Mouse (Mus musculus) midbrain, embryonic 12.5 days (tissue): Measurements from ENCODE around the gene Rab36. TPM values are rescaled to one million over a fixed set of nuclear protein-coding genes. Genes with fewer than 3 reads are reported as not detected.

Source experiments
- ATAC-seq: fragments of 200-750 bp; cut with Nextera tagmentation; 2 replicates; pipeline ENCODE4 v1.8.0; 2017; ENCODE audit warnings: low read depth, moderate TSS enrichment, moderate library complexity; ENCODE audit not compliant: low FRiP score
- H3K27ac ChIP-seq: fragments of 300-500 bp; sonication (generic); replicated peaks from 2 replicates; pipeline ENCODE4 v1.5.1; 2016; ENCODE audit warnings: mild to moderate bottlenecking
- H3K27me3 ChIP-seq: fragments of 300-500 bp; sonication (generic); 2 replicates; pipeline ENCODE4 v1.6.1; 2016; ENCODE audit warnings: mild to moderate bottlenecking
- H3K36me3 ChIP-seq: fragments of 300-500 bp; sonication (generic); 2 replicates; pipeline ENCODE4 v1.6.1; 2016
- H3K4me1 ChIP-seq: fragments of 300-500 bp; sonication (generic); 2 replicates; pipeline ENCODE4 v1.6.1; 2016
- H3K4me2 ChIP-seq: fragments of 300-500 bp; sonication (generic); replicated peaks from 2 replicates; pipeline ENCODE4 v1.6.1; 2016; ENCODE audit warnings: mild to moderate bottlenecking, moderate library complexity
- H3K4me3 ChIP-seq: fragments of 300-500 bp; sonication (generic); 2 replicates; pipeline ENCODE4 v1.5.1; 2016; ENCODE audit warnings: mild to moderate bottlenecking
- H3K9ac ChIP-seq: fragments of 300-500 bp; sonication (generic); replicated peaks from 2 replicates; pipeline ENCODE4 v1.6.1; 2016; ENCODE audit warnings: mild to moderate bottlenecking, moderate library complexity
- H3K9me3 ChIP-seq: fragments of 300-500 bp; sonication (generic); 2 replicates; pipeline ENCODE4 v1.6.1; 2016; ENCODE audit warnings: mild to moderate bottlenecking
- WGBS: fragments of 180-500 bp; shearing (Covaris S2); methylation state at CpG from one replicate; pipeline ENCODE4 v1.1.7; 2016; 5-methylcytosine and 5-hydroxymethylcytosine counted together
- polyA plus RNA-seq: library from polyadenylated mRNA; unstranded; fragments of >200 nt; fragmentation: Nextera tagmentation; extraction: Ambion mirVana; gene quantifications from 2 replicates; pipeline ENCODE4 v1.2.1, GENCODE M21; 2016

Rab36 gene
- polyA plus RNA-seq, 1 experiment from 2014 or later = 12.2 TPM

DNA sequence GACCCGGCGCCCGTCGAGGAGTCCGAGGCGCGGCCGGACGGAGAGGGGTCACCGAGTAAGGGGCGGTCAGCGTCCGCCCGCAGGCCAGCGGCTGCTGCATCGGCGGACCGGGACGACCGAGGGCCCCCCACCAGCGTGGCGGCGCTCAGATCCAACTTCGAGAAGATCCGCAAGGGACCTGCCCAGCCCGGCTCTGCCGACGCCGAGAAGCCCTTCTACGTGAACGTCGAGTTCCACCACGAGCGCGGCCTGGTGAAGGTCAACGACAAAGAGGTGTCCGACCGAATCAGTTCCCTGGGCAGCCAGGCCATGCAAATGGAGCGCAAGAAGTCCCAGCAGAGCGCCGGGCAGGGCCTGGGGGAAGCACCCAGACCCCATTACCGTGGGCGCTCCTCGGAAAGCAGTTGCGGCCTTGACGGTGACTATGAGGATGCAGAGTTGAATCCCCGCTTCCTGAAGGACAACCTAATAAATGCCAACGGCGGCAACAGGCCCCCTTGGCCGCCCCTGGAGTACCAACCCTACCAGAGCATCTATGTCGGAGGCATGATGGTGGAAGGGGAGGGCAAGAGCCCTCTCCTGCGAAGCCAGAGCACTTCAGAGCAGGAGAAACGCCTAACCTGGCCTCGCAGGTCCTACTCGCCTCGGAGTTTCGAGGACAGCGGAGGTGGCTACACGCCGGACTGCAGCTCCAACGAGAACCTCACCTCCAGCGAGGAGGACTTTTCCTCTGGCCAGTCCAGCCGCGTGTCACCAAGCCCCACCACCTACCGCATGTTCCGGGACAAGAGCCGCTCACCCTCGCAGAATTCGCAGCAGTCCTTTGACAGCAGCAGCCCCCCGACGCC is 24.7 kb downstream of the Rab36 start:
- 1% methylated on average over 71 of the region's 71 CpGs for WGBS
- Histone ChIP-seq H3K4me2 (peak overlapping the region; percentile 73), H3K9me3 (no peaks in the 10 kb centered on the region), H3K4me3 (peak overlapping the region; percentile 93), H3K27ac (0 out of 2 replicates have a peak overlapping the region, but pooled peaks have one; percentile 84), H3K36me3 (0 out of 2 replicates have a peak, but pooled peaks cover 5% of the 10 kb centered on the region), H3K9ac (peak overlapping the region; percentile 87), H3K4me1 (peaks cover 69% of the 10 kb centered on the region), H3K27me3 (peaks cover 21% of the 10 kb centered on the region)
- ATAC-seq = no peak

DNA sequence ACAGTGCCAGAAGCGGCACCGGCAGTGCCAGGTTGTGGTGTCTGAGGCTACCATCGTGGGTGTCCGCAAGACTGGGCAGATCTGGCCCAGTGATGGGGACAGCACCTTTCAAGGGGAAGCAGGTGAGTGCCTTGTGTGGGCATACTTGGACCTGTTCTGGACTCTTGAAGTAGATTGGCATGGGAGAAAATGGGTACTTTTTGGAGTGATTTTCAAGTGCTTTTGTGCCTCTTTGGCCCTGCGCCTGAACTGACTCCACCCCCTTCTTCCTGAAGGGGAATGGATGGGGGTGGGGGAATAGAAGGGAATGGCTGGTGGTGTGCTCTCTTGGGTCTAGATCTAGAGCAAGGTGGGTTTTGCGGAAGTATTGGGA is 25.3 kb downstream of the Rab36 start:
- ATAC-seq = no peak
- H3K4me3 ChIP-seq = peak overlapping the region; percentile 93
- H3K27me3 ChIP-seq = peaks cover 21% of the 10 kb centered on the region
- H3K27ac ChIP-seq = no peak overlapping the region
- H3K4me1 ChIP-seq = peaks cover 69% of the 10 kb centered on the region
- H3K9me3 ChIP-seq = no peaks in the 10 kb centered on the region
- 0 out of 2 replicates have a peak, but pooled peaks cover 5% of the 10 kb centered on the region for H3K36me3 ChIP-seq
- peak overlapping the region; percentile 87 for H3K9ac ChIP-seq
- peak overlapping the region; percentile 73 for H3K4me2 ChIP-seq
- 13% methylated on average over 6 of the region's 6 CpGs for WGBS

DNA sequence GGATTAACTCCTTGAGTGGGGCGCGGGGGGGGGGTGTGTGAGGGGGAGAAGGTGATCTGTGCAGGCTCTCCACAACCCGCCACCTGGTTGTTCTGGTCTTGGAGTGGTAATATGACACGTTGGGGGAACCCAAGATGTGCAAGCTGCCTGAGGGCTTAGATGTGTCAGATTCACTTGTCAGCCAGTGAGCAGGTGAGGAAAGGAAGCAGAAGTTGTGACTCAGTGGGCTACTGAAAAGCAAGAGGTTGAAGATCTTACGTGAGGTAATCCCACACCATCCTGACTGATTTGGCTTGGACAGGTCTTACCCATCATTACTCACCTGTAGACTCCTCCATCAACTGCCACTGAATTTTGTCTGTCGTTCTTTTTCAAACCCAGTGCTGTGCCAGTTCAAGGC is 25.8 kb downstream of the Rab36 start:
- ATAC-seq = no peak
- H3K27me3 ChIP-seq = peaks cover 20% of the 10 kb centered on the region
- H3K9me3 ChIP-seq = no peaks in the 10 kb centered on the region
- H3K4me1 ChIP-seq = peaks cover 74% of the 10 kb centered on the region
- H3K27ac ChIP-seq = no peak overlapping the region
- 53% methylated on average over 6 of the region's 6 CpGs for WGBS
- peak overlapping the region; percentile 87; the same call in 1 of the 2 replicates for H3K9ac ChIP-seq
- H3K4me2 ChIP-seq = peak overlapping the region; percentile 73
- H3K4me3 ChIP-seq = peak overlapping the region; percentile 93
- 0 out of 2 replicates have a peak, but pooled peaks cover 5% of the 10 kb centered on the region for H3K36me3 ChIP-seq

DNA sequence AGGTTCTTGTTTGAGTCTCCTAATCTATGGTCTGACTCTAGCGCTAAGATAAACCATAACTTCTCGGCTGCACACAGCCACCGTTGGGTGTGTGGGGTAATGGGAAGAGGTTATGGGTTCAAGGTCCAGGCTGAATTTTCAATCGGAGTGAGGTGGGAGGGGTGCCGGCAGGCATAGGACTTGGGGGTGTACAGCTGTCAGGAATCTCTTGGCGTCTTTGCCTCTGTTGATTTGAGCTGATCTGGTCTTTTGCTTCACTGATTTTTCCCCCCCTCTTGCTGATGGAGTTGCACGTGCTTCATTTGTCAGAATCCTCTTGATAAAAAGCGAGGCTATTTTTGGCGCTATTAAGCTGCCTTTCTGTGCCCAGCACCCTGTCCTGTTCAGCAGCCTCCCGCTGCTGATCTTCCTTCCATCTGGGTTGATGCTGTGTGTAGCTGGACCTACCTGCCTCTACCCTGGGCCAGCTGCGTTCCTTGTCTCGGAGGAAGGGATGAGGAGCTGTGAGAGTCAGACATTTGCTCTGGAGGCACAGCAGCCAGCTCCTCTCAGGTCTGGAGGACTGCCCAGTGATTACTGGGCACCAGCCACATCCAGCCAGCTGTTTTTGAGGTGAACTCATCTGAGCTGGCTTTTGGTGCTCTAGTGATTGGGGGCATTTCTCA is 26.6 kb downstream of the Rab36 start:
- H3K9ac ChIP-seq = no peak overlapping the region
- H3K36me3 ChIP-seq = 0 out of 2 replicates have a peak, but pooled peaks cover 5% of the 10 kb centered on the region
- no peak overlapping the region for H3K27ac ChIP-seq
- WGBS = 61% methylated on average over 12 of the region's 12 CpGs
- no peaks in the 10 kb centered on the region for H3K9me3 ChIP-seq
- peak overlapping the region; percentile 73 for H3K4me2 ChIP-seq
- H3K4me3 ChIP-seq = peak overlapping the region; percentile 93
- ATAC-seq = no peak
- H3K27me3 ChIP-seq = peaks cover 16% of the 10 kb centered on the region
- H3K4me1 ChIP-seq = peaks cover 80% of the 10 kb centered on the region

DNA sequence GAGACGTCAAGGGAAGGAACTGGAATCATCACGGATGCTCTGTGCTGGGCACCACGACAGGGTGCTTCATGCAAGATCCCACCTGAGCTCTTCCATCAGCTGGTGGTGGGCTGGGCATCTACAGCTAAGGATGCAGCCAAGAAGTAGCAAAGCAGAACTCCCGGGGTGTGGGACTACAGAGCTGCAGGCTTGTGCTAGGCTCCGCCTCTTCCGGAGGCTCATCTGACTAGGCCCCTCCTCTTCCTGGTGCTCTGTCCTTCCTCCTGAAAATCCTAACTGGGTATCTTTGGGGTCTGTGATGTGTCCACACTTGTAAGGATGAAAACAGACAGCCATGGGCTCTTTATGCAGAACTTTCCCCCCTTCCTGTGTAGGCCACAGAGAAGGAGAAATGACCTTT is 28.8 kb downstream of the Rab36 start:
- 74% methylated on average over 6 of the region's 6 CpGs for WGBS
- Histone ChIP-seq H3K36me3 (0 out of 2 replicates have a peak, but pooled peaks cover 5% of the 10 kb centered on the region), H3K9ac (no peak overlapping the region), H3K27ac (no peak overlapping the region), H3K4me3 (no peak overlapping the region), H3K4me1 (peaks cover 67% of the 10 kb centered on the region), H3K4me2 (peak overlapping the region; percentile 17; the same call in 1 of the 2 replicates), H3K9me3 (no peaks in the 10 kb centered on the region), H3K27me3 (peaks cover 16% of the 10 kb centered on the region)
- no peak for ATAC-seq

DNA sequence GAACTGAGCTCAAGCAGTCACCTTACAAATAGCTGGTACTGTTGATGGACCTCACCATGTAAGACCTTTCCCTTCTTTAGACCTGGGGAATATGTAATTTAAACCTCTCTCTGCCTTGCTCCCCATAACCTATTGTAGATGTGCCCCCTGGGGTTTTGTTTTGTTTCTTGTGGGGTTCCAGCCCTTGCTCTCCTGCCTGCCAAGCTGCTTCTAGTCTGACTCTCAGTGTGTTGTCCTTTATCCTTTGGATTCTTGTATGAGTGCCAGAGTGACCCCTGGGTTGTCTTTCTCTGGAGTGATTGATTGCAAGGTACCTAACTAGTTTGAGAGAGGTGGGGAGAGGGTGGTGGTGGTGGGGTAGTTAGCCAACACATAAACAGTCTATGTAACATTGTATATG is 30.6 kb downstream of the Rab36 start:
- no peak overlapping the region for H3K4me2 ChIP-seq
- no peak overlapping the region for H3K27ac ChIP-seq
- peaks cover 5% of the 10 kb centered on the region; the same call in 1 of the 2 replicates for H3K36me3 ChIP-seq
- H3K4me3 ChIP-seq = no peak overlapping the region
- H3K4me1 ChIP-seq = peaks cover 58% of the 10 kb centered on the region
- H3K9ac ChIP-seq = no peak overlapping the region
- H3K9me3 ChIP-seq = no peaks in the 10 kb centered on the region
- H3K27me3 ChIP-seq = peaks cover 3% of the 10 kb centered on the region
- no peak for ATAC-seq

DNA sequence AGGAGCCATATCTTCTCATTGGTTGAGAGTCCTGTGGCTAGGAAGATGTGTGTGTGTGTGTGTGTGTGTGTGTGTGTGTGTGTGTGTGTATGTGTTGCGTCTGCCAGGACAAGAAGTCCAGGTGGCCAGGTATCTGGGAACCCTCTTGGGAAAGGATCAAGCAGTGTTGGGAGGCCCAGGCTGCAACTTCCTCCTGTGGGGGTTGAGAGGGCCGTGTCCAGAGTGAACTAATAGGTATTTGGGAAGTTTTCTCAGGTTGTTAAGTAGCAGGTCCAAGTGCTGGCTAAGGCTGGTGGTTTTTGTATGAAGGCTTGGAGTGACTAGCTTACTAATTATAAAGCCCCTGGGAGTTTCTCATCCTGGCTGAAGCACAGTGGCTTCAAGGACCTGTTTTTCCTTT is 31.2 kb downstream of the Rab36 start:
- no peaks in the 10 kb centered on the region for H3K27me3 ChIP-seq
- H3K9ac ChIP-seq = no peak overlapping the region
- peaks cover 52% of the 10 kb centered on the region for H3K4me1 ChIP-seq
- no peak for ATAC-seq
- no peak overlapping the region for H3K4me3 ChIP-seq
- H3K4me2 ChIP-seq = no peak overlapping the region
- H3K36me3 ChIP-seq = peaks cover 5% of the 10 kb centered on the region; the same call in 1 of the 2 replicates
- H3K27ac ChIP-seq = no peak overlapping the region
- whole genome bisulfite sequencing = 69% methylated on average over 2 of the region's 2 CpGs
- H3K9me3 ChIP-seq = no peaks in the 10 kb centered on the region

DNA sequence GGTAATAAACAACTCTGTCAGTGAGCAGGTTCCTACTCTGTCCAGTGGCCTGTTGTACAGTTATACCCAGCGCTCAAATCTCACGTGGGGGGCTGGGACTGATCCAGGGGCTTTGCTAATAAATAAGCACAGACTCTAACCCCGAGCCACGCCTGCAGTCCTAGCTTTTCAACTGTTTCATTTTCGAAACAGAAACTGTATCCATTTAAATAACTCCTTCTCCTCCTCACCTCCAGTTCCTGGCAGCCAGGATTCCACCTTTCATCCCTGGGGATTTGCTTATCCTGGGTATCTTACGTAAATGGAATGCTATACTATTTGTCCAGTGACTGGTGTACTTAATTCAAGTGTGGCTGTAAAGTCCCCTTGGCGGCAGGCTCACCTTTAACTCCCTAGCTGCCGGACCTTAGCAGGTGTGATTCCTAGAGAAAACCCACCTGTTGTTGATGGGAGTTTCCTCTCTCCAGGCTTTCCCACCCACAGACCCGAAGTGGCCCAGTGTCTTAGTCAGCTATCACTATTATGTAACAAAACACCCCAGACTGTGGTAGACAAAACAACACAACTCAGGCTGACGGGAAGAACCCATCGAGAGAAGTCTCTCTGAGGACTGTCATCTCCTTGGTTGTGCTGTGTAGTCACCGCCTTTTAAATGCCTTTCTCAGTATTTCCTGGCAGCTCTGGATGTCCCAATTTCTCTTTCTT is 31.9 kb downstream of the Rab36 start:
- no peak for ATAC-seq
- no peak overlapping the region for H3K9ac ChIP-seq
- WGBS = 63% methylated on average over 12 of the region's 12 CpGs
- H3K4me2 ChIP-seq = no peak overlapping the region
- no peak overlapping the region for H3K4me3 ChIP-seq
- H3K27ac ChIP-seq = no peak overlapping the region
- no peaks in the 10 kb centered on the region for H3K9me3 ChIP-seq
- H3K27me3 ChIP-seq = no peaks in the 10 kb centered on the region
- H3K4me1 ChIP-seq = peaks cover 45% of the 10 kb centered on the region
- H3K36me3 ChIP-seq = peaks cover 5% of the 10 kb centered on the region; the same call in 1 of the 2 replicates

DNA sequence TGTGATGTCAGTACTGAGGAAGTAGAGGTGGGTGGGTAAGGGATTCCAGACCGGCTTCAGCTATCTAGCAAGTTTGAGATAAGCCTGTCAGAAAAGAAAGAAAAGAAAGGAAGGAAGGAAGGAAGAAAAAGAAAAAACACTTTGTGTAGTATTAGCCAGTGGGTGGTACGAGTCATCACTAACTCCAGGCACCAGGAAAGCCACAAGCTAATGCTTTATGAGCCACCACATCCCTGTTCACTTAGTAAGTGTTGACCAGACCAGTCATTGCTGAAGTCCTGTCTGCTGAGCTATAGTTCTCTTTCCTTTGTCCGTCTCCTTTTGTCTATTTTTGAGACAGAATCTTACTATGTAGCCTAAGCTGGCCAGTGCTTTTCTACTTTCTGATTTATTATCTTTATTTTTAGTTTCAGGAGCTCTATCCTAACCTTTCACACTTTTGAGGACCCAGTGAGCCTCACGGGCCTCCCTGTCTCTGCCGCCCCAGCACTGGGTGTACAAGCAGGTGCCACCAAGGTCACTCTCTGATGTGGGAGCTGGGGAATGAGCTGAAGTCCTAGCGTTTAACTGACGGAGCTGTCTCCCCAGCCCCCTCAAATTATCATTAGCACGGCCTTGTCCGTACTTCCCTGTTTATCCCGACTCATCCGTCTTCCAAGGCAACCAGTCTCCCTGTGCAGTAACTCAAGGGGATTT is 33.6 kb downstream of the Rab36 start:
- H3K4me1 ChIP-seq = peaks cover 29% of the 10 kb centered on the region
- peaks cover 5% of the 10 kb centered on the region; the same call in 1 of the 2 replicates for H3K36me3 ChIP-seq

DNA sequence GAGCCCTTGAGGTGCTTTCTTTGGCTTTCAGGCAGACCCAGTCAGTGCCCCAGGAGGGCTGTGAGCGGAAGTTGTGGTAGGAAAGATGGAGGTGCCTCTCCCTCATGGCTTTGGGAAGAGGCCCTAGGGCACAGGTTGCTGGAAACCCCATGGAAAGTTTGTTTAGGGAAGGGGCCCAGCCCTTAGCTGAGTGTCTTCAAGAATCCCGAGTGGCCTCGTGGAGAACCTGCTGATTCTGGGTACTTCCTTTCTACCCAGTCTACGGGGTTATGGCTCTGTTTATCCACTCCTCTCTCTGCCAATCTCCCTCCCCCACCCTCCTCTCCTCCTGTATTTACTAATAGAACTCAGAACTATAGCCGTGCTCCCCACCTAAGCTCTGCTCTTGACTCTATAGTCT is 38.8 kb downstream of the Rab36 start:
- 87% methylated on average over 5 of the region's 5 CpGs for WGBS
- ATAC-seq = no peak
- no peaks in the 10 kb centered on the region; the same call in 1 of the 2 replicates for H3K36me3 ChIP-seq
- no peak overlapping the region for H3K4me2 ChIP-seq
- no peak overlapping the region for H3K4me3 ChIP-seq
- H3K9me3 ChIP-seq = no peaks in the 10 kb centered on the region
- H3K4me1 ChIP-seq = peaks cover 16% of the 10 kb centered on the region; the same call in 1 of the 2 replicates
- H3K27ac ChIP-seq = no peak overlapping the region
- H3K9ac ChIP-seq = no peak overlapping the region
- no peaks in the 10 kb centered on the region for H3K27me3 ChIP-seq

More for the DNA sequence above, 33.6 kb downstream of the Rab36 start:
- H3K27me3 ChIP-seq = no peaks in the 10 kb centered on the region
- H3K4me2 ChIP-seq = no peak overlapping the region
- H3K27ac ChIP-seq = no peak overlapping the region
- H3K4me3 ChIP-seq = no peak overlapping the region
- no peaks in the 10 kb centered on the region for H3K9me3 ChIP-seq
- ATAC-seq = no peak
- WGBS = 79% methylated on average over 11 of the region's 11 CpGs
- H3K9ac ChIP-seq = no peak overlapping the region
